Mouse (Mus musculus): Measurements from ENCODE around the gene Snta1. TPM values are rescaled to one million over a fixed set of nuclear protein-coding genes. Genes with fewer than 3 reads are reported as not detected.
A peak's percentile ranks its signal among the peaks of the same experiment; 100 is the strongest.

Gene Snta1
- polyA plus RNA-seq, 1 experiment from 2014 or later, result 1.7 TPM

DNA sequence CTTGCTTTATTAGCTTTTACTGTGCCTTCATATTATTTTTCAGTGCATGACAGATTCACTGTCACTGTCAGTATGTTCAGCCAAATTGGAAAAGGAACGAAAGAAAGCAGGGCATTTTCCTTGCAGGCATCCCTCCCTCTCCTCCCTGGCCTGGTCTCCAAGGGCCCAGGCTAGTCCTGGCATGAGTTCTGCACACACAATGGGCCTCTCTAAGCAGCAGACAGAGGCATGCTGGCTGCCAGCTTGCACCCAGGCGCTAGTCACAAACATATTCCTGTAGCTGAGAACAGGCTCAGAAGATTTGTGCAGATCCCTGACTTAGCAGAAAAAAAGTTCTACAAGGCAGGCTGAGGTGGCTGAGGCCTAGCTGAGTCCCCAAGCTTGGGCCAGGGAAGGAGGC is 8.6 kb downstream of the Snta1 start:
- DNase-seq, result no peak
- no peak for ATAC-seq (ENCODE audit: low read depth)
- Histone ChIP-seq H3K4me3 (replicated peaks) (no peak overlapping the region), H3K36me3 (no peaks in the 10 kb centered on the region), H3K4me2 (no peak overlapping the region), H3K4me1 (replicated peaks) (0 out of 2 replicates have a peak, but pooled peaks cover 3% of the 10 kb centered on the region), H3K9me3 (replicated peaks) (no peaks in the 10 kb centered on the region), H3K27me3 (0 out of 2 replicates have a peak, but pooled peaks cover 4% of the 10 kb centered on the region), H3K9ac (no peak overlapping the region), H3K27ac (no peak overlapping the region)
- 73% methylated on average over 2 of the region's 2 CpGs for WGBS (ENCODE audit: insufficient replicate concordance)

DNA sequence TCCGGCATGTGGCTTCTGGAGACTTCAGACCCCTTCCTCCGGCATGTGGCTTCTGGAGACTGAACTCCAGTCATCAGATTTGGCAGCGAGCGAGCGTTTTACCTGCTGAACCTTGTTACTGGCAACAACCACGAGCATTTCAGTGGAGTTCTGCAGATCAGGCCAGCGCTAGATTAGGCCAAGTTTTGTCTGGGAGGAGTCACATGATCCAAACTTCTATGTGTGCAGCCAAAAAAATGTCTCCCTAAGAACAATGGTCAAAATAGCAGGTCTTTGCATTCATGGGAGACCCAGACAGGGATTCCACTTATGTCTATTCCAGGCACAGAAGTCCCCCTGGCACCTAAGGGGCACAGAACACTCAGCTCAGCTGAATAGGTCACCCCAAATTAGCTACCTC is 9.6 kb downstream of the Snta1 start:
- DNase-seq (no peak), ATAC-seq (ENCODE audit: low read depth) (no peak)
- Histone ChIP-seq H3K4me2 (no peak overlapping the region), H3K36me3 (no peaks in the 10 kb centered on the region), H3K4me3 (replicated peaks) (no peak overlapping the region), H3K4me1 (replicated peaks) (0 out of 2 replicates have a peak, but pooled peaks cover 3% of the 10 kb centered on the region), H3K9ac (no peak overlapping the region), H3K9me3 (replicated peaks) (no peaks in the 10 kb centered on the region), H3K27ac (no peak overlapping the region), H3K27me3 (no peaks in the 10 kb centered on the region)
- WGBS (ENCODE audit: insufficient replicate concordance), result 64% methylated on average over 7 of the region's 7 CpGs

DNA sequence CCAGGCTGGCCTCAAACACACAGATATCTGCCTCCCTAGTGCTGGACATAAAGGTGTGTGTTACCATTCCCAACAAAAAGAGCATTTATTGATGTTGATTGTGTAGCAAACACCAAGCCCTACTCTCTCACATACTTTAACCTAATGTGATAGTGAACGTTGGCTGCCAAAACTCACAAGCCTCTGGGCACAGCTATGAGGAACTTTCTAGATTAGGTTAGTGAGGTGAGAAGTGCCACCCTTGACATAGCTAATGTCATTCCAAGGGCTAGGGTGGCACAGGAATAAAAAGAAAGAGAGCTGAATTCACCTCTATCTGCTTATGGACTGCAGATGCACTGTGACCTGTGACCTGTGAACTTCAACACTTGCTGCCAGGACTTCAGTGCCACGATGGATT is 11.4 kb downstream of the Snta1 start:
- Histone ChIP-seq H3K4me2 (no peak overlapping the region), H3K27me3 (no peaks in the 10 kb centered on the region), H3K9ac (no peak overlapping the region), H3K36me3 (no peaks in the 10 kb centered on the region), H3K4me1 (replicated peaks) (no peaks in the 10 kb centered on the region), H3K27ac (no peak overlapping the region), H3K4me3 (replicated peaks) (no peak overlapping the region), H3K9me3 (replicated peaks) (no peaks in the 10 kb centered on the region)
- WGBS (ENCODE audit: insufficient replicate concordance), result 61% methylated on average over 2 of the region's 2 CpGs
- ATAC-seq (ENCODE audit: low read depth), result no peak
- no peak for DNase-seq

DNA sequence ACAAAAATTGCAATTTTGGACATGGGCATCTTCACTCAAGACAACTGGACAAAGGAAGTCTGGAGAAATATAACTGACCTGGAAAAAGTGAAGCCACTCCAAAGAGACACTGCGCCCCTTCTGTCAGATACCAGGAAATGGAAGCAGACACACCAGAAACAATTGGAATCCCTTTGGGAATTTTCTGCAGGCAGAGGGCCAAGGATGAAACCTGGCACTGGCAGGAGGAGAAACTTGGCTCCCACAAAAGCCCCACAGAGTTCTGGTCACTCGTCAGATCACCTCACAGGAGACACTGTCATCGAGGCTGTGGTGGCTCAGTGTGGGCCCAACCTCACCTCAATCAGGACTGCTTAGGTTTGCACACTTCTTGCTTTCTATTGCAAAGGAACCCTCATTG is 13.3 kb downstream of the Snta1 start:
- WGBS (ENCODE audit: insufficient replicate concordance), result 69% methylated on average over 3 of the region's 3 CpGs
- Histone ChIP-seq H3K36me3 (no peaks in the 10 kb centered on the region), H3K9me3 (replicated peaks) (no peaks in the 10 kb centered on the region), H3K4me3 (replicated peaks) (no peak overlapping the region), H3K9ac (no peak overlapping the region), H3K27me3 (no peaks in the 10 kb centered on the region), H3K4me1 (replicated peaks) (peaks cover 11% of the 10 kb centered on the region), H3K4me2 (no peak overlapping the region), H3K27ac (no peak overlapping the region)
- no peak for ATAC-seq (ENCODE audit: low read depth)
- no peak for DNase-seq

DNA sequence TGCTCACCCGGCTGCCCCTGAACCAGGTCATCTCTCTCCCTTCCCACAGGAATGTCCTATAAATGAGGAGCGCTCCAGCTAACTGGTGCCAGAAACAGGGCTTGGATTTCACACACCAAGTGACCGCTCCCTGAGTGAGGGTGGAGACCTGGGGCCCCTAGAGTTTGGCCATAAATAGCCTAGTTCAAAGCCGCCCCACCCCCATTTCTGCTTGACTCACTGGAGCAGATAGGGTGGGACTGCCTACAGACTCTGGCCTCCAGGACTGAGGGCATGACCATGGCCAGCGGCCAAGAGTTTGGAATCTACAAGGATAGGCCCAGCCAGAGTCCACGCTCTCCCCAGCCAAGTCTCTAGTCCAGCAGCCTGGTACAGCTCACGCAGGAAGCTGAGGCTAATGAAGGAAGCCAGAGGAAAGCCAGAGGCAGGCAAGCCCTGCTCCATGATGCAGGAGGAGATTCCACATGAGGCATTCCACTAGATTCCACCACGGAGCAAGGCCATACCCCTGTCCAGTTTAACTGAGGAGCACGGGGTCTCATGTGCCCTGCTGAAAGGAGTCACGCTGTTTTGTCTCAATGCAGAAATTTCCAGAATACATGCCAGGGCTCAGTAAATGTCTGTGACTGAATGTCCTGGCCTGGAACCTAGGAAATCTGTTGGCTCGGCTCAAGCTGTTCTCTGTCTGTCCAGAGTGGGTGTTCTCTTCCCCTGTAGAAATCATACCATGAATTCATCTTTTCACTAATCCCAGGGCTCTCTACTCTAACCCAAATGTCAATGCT is 17.5 kb downstream of the Snta1 start:
- no peaks in the 10 kb centered on the region for H3K36me3 ChIP-seq
- ATAC-seq (ENCODE audit: low read depth), result peak; percentile 78
- H3K4me2 ChIP-seq, result no peak overlapping the region
- DNase-seq, result no peak
- H3K9ac ChIP-seq, result no peak overlapping the region
- H3K27me3 ChIP-seq, result no peaks in the 10 kb centered on the region
- no peak overlapping the region for H3K4me3 ChIP-seq (replicated peaks)
- peak overlapping the region; percentile 57 for H3K27ac ChIP-seq
- H3K9me3 ChIP-seq (replicated peaks), result no peaks in the 10 kb centered on the region
- H3K4me1 ChIP-seq (replicated peaks), result peaks cover 14% of the 10 kb centered on the region
- 66% methylated on average over 11 of the region's 11 CpGs for WGBS (ENCODE audit: insufficient replicate concordance)

DNA sequence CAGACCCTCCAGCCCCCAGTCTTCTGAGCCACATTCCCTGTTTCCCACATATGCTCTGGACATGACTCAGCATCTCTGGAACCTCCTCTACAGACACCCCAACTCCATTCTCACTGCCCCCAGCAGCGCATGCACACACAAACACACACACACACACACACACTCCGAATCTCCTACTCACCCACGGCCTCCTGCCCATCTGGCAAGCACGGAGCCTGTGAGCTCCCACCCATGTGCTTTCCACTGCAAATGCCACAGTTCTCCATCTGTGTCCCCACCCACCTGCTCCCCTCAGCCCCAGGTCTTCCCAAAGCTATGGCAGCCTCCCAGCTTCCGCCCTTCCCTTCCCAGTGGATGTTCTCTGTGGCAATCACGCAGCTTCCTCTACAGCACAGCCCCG is 28.8 kb downstream of the Snta1 start:
- H3K27me3 ChIP-seq, result no peaks in the 10 kb centered on the region
- H3K4me3 ChIP-seq (replicated peaks), result no peak overlapping the region
- ATAC-seq (ENCODE audit: low read depth), result no peak
- no peaks in the 10 kb centered on the region for H3K36me3 ChIP-seq
- no peak for DNase-seq
- H3K9ac ChIP-seq, result no peak overlapping the region
- H3K27ac ChIP-seq, result no peak overlapping the region
- H3K4me1 ChIP-seq (replicated peaks), result no peaks in the 10 kb centered on the region
- H3K9me3 ChIP-seq (replicated peaks), result no peaks in the 10 kb centered on the region
- H3K4me2 ChIP-seq, result no peak overlapping the region
- 79% methylated on average over 7 of the region's 7 CpGs for WGBS (ENCODE audit: insufficient replicate concordance)

DNA sequence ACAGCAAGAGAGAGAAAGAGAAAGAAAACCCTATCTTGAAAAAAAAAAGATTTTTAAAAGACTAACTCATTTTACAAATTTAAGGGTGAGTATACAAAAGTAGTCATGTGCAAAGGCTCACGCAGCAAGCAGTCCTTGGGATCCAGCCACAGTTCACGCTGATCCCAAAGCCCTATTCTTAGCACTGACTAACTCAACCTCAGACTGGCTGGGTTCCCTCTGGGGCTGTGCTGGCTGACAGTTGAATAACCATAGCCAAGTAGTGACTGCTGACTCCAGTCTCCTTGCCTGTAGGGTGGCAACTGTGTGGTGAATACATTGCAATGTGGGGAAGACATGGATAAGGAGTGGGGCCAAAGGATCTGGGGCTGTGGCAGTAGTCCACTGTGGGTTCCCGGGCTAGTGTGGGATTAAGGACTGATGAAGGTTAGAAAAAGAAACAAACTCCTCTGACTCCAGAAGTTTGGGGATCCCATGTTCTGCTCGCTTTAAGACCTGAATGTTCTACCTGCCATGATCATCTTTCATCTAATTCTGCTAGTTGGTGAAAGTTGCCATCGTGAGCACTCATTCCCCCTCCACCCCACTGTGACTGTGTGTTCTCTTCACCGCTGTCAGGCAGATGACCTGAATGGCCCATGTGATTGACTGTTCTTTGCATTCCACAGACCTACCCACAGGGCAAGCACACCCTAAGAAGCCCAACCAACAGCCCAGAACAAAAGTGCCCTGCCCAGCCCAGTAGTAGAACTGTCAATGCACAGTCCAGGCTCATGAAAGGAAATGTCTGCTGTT is 32.9 kb downstream of the Snta1 start:
- Histone ChIP-seq H3K36me3 (0 out of 2 replicates have a peak, but pooled peaks cover 7% of the 10 kb centered on the region), H3K4me1 (replicated peaks) (peaks cover 18% of the 10 kb centered on the region), H3K9me3 (replicated peaks) (no peaks in the 10 kb centered on the region), H3K9ac (no peak overlapping the region), H3K27me3 (no peaks in the 10 kb centered on the region), H3K4me2 (no peak overlapping the region), H3K4me3 (replicated peaks) (no peak overlapping the region), H3K27ac (no peak overlapping the region)
- WGBS (ENCODE audit: insufficient replicate concordance), result 71% methylated on average over 6 of the region's 6 CpGs
- ATAC-seq (ENCODE audit: low read depth) (no peak), DNase-seq (no peak)

DNA sequence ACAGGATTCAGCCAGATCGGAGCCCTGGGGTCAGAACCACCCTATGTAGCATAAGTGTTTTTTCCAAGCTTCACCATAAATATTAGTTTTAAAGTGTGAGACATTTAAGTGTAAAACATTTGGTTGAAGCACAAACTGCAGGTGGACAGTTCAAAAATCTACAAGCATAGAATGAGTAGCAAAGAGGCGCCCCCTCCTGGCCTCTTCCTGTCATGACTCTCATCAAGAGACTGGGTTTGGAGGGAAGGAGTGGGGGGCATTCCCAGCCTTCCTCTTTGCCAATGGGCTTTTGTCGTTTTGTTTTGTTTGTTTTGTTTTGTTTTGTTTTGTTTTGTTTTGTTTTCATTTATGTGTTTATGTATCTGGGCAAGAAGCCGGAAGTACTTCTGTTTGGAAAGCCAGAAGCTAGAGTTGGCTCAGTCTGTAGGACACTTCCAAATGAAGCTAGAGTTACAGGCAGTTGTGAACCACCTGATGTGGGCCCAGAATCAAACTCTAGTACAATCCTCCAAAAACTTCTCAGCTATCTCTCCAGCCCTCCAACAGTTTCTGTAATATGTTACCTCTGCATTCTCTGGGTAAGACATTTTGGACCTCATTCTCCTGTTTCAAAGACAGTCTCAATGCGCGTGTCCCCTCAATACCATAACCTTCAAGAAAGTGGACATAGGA is 33.8 kb downstream of the Snta1 start:
- Histone ChIP-seq H3K9ac (no peak overlapping the region), H3K27me3 (no peaks in the 10 kb centered on the region), H3K27ac (no peak overlapping the region), H3K36me3 (0 out of 2 replicates have a peak, but pooled peaks cover 9% of the 10 kb centered on the region), H3K4me1 (replicated peaks) (peaks cover 18% of the 10 kb centered on the region), H3K4me2 (0 out of 2 replicates have a peak overlapping the region, but pooled peaks have one; percentile 79), H3K4me3 (replicated peaks) (no peak overlapping the region), H3K9me3 (replicated peaks) (no peaks in the 10 kb centered on the region)
- WGBS (ENCODE audit: insufficient replicate concordance), result 50% methylated on average over 6 of the region's 6 CpGs
- ATAC-seq (ENCODE audit: low read depth) (no peak), DNase-seq (peak; percentile 59)

DNA sequence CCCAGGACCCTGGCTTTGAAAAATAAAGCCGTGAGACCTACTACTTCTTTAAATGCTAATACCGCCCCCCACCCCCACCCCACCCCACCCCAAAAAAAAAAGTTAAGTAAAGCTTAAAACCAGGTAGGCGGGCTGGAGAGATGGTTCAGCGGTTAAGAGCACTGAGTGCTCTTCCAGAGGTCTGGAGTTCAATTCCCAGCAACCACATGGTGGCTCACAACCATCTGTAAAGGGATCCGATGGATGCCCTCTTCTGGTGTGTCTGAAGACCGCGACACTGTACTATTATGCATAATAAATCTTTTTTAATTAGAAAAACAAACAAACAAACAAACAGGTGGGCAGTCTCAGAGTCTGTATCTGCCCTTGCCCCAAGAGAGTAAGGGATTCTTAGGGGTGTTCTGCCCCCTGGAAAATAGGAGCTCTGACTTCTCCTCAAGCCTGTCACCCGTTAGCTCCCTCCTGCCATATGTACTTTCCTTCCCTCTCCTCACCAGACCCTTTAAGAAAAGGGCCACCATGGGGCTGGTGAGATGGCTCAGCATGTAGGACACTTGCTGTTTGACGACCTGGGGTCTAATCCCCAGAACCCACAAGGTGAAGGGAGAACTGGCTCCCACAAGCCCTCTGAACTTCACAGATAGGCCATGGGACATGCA is 34.9 kb downstream of the Snta1 start, which contains the start of gene Cdk5rap1:
Gene Cdk5rap1 (minus strand): TSS at position 169 of the 659 bp plus-strand sequence.
- H3K9ac ChIP-seq, result peak within 1 kb of the TSS; percentile 92
- H3K4me3 ChIP-seq (replicated peaks), result peak within 1 kb of the TSS; percentile 91
- 12% methylated on average over 9 of the region's 9 CpGs for WGBS (ENCODE audit: insufficient replicate concordance)
- no peaks in the 10 kb centered on the region for H3K27me3 ChIP-seq
- H3K4me2 ChIP-seq, result peak within 1 kb of the TSS; percentile 79
- H3K27ac ChIP-seq, result peak within 1 kb of the TSS; percentile 90
- H3K36me3 ChIP-seq, result peaks cover 19% of the 10 kb centered on the region
- H3K4me1 ChIP-seq (replicated peaks), result peaks cover 18% of the 10 kb centered on the region
- DNase-seq (no peak), ATAC-seq (ENCODE audit: low read depth) (peak; percentile 34; the same call in 1 of the 2 replicates)
- H3K9me3 ChIP-seq (replicated peaks), result no peaks in the 10 kb centered on the region

DNA sequence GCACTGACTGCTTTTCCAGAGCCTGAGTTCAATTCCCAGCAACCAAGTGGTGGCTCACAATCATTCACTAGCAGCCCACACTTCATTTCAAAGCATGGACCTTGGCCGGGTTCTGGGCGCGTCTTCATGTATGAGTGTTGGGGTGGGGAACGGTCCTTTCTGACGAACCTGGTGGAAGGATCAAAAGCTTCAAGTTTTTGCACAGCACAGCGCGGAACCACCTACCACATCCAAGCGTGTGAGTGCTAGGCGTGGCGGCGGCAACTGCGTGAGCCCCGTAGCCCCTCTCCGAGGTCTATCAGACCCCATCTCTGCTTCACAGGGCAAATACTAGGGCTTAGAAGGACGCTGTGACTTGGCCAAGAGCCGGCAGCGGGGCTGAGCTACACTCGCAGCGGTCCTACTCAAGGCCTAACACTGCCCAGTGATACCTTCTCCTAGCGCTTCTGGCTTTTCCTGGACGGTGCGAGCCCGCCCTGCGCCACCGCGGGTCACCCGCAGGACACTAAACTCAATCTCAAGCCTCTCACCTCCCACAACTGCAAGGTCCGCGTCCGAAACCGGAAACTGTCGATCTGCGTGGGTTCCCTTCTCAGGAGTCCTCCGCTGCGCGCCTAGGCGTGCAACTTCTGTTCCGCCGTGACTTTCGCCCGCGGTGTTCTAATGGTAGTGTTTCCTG is 35.6 kb downstream of the Snta1 start:
- WGBS (ENCODE audit: insufficient replicate concordance), result under 1% methylated on average over 42 of the region's 42 CpGs
- H3K27me3 ChIP-seq, result no peaks in the 10 kb centered on the region
- H3K27ac ChIP-seq, result peak overlapping the region; percentile 90
- peaks cover 18% of the 10 kb centered on the region for H3K4me1 ChIP-seq (replicated peaks)
- no peaks in the 10 kb centered on the region for H3K9me3 ChIP-seq (replicated peaks)
- peak overlapping the region; percentile 79 for H3K4me2 ChIP-seq
- peak; percentile 77 for DNase-seq
- H3K36me3 ChIP-seq, result peaks cover 25% of the 10 kb centered on the region
- peak; percentile 87 for ATAC-seq (ENCODE audit: low read depth)
- peak overlapping the region; percentile 92 for H3K9ac ChIP-seq
- peak overlapping the region; percentile 91 for H3K4me3 ChIP-seq (replicated peaks)

Data from liver, embryonic 13.5 days (tissue).